ENCODE assay signal across 11 mouse cellular contexts in the genomic region with DNA sequence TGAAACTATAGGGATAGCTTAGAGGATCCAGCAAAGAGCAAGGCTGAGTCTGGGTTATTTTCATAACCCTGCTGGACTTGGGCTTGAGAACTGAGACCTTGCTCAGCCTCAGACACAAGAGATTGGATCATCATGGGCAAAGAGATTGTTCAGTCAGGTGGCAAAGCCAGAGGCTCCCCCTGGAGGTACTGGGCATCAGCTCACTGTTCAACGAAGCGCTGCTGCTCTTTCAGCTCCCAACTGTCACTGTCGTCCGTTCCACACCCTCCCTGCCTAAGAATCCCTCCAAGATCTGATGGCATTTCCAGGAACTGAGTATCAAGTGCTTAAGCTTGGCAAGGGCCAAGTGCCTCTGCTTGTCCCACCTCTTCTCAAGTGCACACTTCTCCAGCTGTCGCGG. TPM values are rescaled to one million over a fixed set of nuclear protein-coding genes. Genes with fewer than 3 reads are reported as not detected.
DNase-seq lines count a peak whose midpoint lies in the region; ATAC-seq and TF ChIP-seq lines count a peak whose summit lies in the region.
"Had no signal": no experiment of that assay in that cellular context is flagged by ENCODE, and none has a peak within 500 bp of the region (broad histone marks: within the 10 kb centered on the region; RNA-seq: fewer than 3 reads in every experiment).

No protein-coding gene starts in this region.

- 44% methylated on average over 6 of the region's 6 CpGs for WGBS in kidney, adult 2 months
- 43% methylated on average over 6 of the region's 6 CpGs for WGBS in kidney, embryonic 15.5 days

- no peak for TF ChIP-seq POLR2A in kidney, adult 2 months (IDR thresholded peaks at IDR 0.05; ENCODE audit: low read depth, low read length)

- no peak overlapping the region for H3K4me3 ChIP-seq in kidney, adult 2 months (ENCODE audit: insufficient read depth, low read depth, low read length)
- H3K4me3 ChIP-seq in kidney, embryonic 15.5 days (replicated peaks) = no peak overlapping the region
- H3K4me3 ChIP-seq: limb, embryonic 13.5 days had no signal

- ATAC-seq in kidney, embryonic 15.5 days (replicated peaks; ENCODE audit: low FRiP score) = no peak
- ATAC-seq in activated CD4-positive, CD25-positive, alpha-beta regulatory T cell, adult 4 months = no peak

- no peak overlapping the region for H3K27ac ChIP-seq in kidney, adult 2 months (ENCODE audit: insufficient read depth, low read depth, low read length)
- no peak overlapping the region for H3K27ac ChIP-seq in kidney, embryonic 15.5 days
- H3K27ac ChIP-seq: limb, embryonic 13.5 days had no signal

- H3K4me2 ChIP-seq in kidney, embryonic 15.5 days = no peak overlapping the region
- H3K4me2 ChIP-seq: limb, embryonic 13.5 days had no signal

- peak; percentile 34; the same call in 1 of the 2 replicates for TF ChIP-seq CTCF in kidney, adult 2 months (conservative IDR thresholded peaks at IDR 0.05; ENCODE audit: insufficient read depth, insufficient read length, low read depth, low read length)

- H3K9me3 ChIP-seq in kidney, embryonic 15.5 days (replicated peaks) = no peaks in the 10 kb centered on the region
- H3K9me3 ChIP-seq: limb, embryonic 13.5 days had no signal

- DNase-seq in cerebellum, postnatal 10 days = peak; percentile 61
- DNase-seq in cerebellum, adult 8-10 months = no peak
- DNase-seq in kidney, adult 2 months = peak; percentile 36
- peak; percentile 27 for DNase-seq in lung, postnatal 10 days
- DNase-seq in lung, adult 18-20 months = no peak
- peak; percentile 46 for DNase-seq in retina, embryonic 14.5 days (ENCODE audit: low spot score)
- DNase-seq: adrenal gland, adult 2 months; thymus, postnatal 4 days had no signal

- no peaks in the 10 kb centered on the region for H3K27me3 ChIP-seq in kidney, adult 2 months (replicated peaks; ENCODE audit: control insufficient read depth, insufficient read depth, low read length)
- H3K27me3 ChIP-seq in kidney, embryonic 15.5 days = no peaks in the 10 kb centered on the region
- H3K27me3 ChIP-seq: limb, embryonic 13.5 days had no signal

- H3K9ac ChIP-seq in kidney, embryonic 15.5 days = no peak overlapping the region
- H3K9ac ChIP-seq: limb, embryonic 13.5 days had no signal

- no peaks in the 10 kb centered on the region for H3K36me3 ChIP-seq in kidney, adult 2 months (ENCODE audit: control insufficient read depth, insufficient read depth, low read length)
- no peaks in the 10 kb centered on the region for H3K36me3 ChIP-seq in kidney, embryonic 15.5 days
- H3K36me3 ChIP-seq: limb, embryonic 13.5 days had no signal

- H3K4me1 ChIP-seq in kidney, adult 2 months (ENCODE audit: control insufficient read depth, insufficient read depth, low read length) = no peaks in the 10 kb centered on the region
- no peaks in the 10 kb centered on the region for H3K4me1 ChIP-seq in kidney, embryonic 15.5 days
- H3K4me1 ChIP-seq: limb, embryonic 13.5 days had no signal

RNA-seq across cellular contexts. Expression of a gene that starts 7.2 kb away (rescaled TPM):
- polyA plus RNA-seq in kidney, adult 2 months (2012; rRNA removed) = not detected in 2 replicates
- polyA plus RNA-seq in kidney, embryonic 15.5 days (2015; fragmentation: Nextera tagmentation; extraction: Ambion mirVana) = 0.09 TPM in 1 of 2 replicates, not detected in the other
- not detected for polyA plus RNA-seq in activated CD4-positive, CD25-positive, alpha-beta regulatory T cell, adult 4 months (2017; shearing (Covaris generic))
- polyA plus RNA-seq: limb, embryonic 13.5 days had no signal

RNA-seq across cellular contexts. Expression of a gene that starts 20.3 kb away (rescaled TPM):
- polyA plus RNA-seq in kidney, adult 2 months (2012; rRNA removed) = not detected in 2 replicates
- polyA plus RNA-seq in kidney, embryonic 15.5 days (2015; fragmentation: Nextera tagmentation; extraction: Ambion mirVana) = not detected in 2 replicates
- not detected for polyA plus RNA-seq in activated CD4-positive, CD25-positive, alpha-beta regulatory T cell, adult 4 months (2017; shearing (Covaris generic))
- polyA plus RNA-seq: adrenal gland, adult 2 months; limb, embryonic 13.5 days had no signal

RNA-seq across cellular contexts. Expression of a gene that starts 21.3 kb away (rescaled TPM):
- not detected in 2 replicates for polyA plus RNA-seq in kidney, adult 2 months (2012; rRNA removed)
- polyA plus RNA-seq in kidney, embryonic 15.5 days (2015; fragmentation: Nextera tagmentation; extraction: Ambion mirVana) = 0.09 TPM in 1 of 2 replicates, not detected in the other
- not detected for polyA plus RNA-seq in activated CD4-positive, CD25-positive, alpha-beta regulatory T cell, adult 4 months (2017; shearing (Covaris generic))

RNA-seq across cellular contexts. Expression of a gene that starts 57.7 kb away (rescaled TPM):
- 2.1 and 2.8 TPM in 2 replicates for polyA plus RNA-seq in kidney, adult 2 months (2012; rRNA removed)
- 0.34 TPM in 1 of 2 replicates, not detected in the other for polyA plus RNA-seq in kidney, embryonic 15.5 days (2015; fragmentation: Nextera tagmentation; extraction: Ambion mirVana)
- not detected for polyA plus RNA-seq in activated CD4-positive, CD25-positive, alpha-beta regulatory T cell, adult 4 months (2017; shearing (Covaris generic))

Comparison
In these comparisons a context has a peak if more than half of its experiments do, and no peak if none do; other contexts are left out.
1. DNase-seq: peak in cerebellum, postnatal 10 days (2 of 2), kidney, adult 2 months (single experiment), lung, postnatal 10 days (single experiment) and retina, embryonic 14.5 days (single experiment); none in cerebellum, adult 8-10 months (single experiment) and lung, adult 18-20 months (0 of 2).